Mouse (Mus musculus): ENCODE results near the gene Afmid. TPM values are rescaled to one million over a fixed set of nuclear protein-coding genes. Genes with fewer than 3 reads are reported as not detected.

Afmid gene
- polyA plus RNA-seq, 1 experiment from 2014 or later, result 3.3 TPM

DNA sequence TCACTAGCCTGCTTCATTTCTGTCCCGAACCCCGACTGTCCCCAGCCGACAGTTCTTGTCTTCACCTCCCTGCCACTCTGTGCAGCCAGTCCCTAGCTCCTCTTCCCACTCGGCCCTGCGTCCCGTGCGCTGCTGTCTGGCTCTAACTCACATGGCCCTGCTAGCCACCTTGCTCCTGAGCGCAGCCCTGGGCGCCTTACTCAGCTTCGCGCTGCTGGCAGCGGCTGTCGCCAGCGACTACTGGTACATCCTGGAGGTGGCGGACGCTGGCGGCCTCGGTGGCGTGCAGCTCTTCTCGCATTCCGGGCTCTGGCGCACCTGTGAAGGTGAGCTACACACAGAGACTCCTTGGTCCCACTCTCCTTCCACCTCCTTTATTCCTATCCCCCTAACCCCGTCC, 34.9 kb downstream of the Afmid start, which contains the start of gene Tmem235:
Tmem235 (plus strand) TSS at position 152 of the 400 bp plus-strand sequence.
- Histone ChIP-seq H3K27ac (replicated peaks; ENCODE audit: low read depth, low read length) (no peak within 1 kb of the TSS), H3K4me3 (ENCODE audit: low read depth, low read length) (no peak within 1 kb of the TSS; the same call in 1 of the 2 replicates), H3K4me1 (ENCODE audit: control insufficient read depth, insufficient read depth, low read length) (peaks cover 3% of the 10 kb centered on the region; the same call in 1 of the 2 replicates), H3K36me3 (replicated peaks; ENCODE audit: control insufficient read depth, insufficient read depth, low read depth, low read length) (peaks cover 9% of the 10 kb centered on the region), H3K4me2 (ENCODE audit: low read depth, low read length) (peak within 1 kb of the TSS; percentile 25; the same call in 1 of the 2 replicates), H3K27me3 (ENCODE audit: control insufficient read depth, insufficient read depth, low read length) (peaks cover 19% of the 10 kb centered on the region), H3K9ac (replicated peaks; ENCODE audit: low read length) (peak within 1 kb of the TSS; percentile 22; the same call in 1 of the 2 replicates), H3K9me3 (replicated peaks; ENCODE audit: control insufficient read depth, low read length) (no peaks in the 10 kb centered on the region)
- ATAC-seq (replicated peaks; ENCODE audit: insufficient number of reproducible peaks, low FRiP score, low TSS enrichment, low read depth), result no peak
- peak; percentile 10 for DNase-seq (ENCODE audit: low spot score)
- WGBS, result 5% methylated on average over 23 of the region's 23 CpGs

DNA sequence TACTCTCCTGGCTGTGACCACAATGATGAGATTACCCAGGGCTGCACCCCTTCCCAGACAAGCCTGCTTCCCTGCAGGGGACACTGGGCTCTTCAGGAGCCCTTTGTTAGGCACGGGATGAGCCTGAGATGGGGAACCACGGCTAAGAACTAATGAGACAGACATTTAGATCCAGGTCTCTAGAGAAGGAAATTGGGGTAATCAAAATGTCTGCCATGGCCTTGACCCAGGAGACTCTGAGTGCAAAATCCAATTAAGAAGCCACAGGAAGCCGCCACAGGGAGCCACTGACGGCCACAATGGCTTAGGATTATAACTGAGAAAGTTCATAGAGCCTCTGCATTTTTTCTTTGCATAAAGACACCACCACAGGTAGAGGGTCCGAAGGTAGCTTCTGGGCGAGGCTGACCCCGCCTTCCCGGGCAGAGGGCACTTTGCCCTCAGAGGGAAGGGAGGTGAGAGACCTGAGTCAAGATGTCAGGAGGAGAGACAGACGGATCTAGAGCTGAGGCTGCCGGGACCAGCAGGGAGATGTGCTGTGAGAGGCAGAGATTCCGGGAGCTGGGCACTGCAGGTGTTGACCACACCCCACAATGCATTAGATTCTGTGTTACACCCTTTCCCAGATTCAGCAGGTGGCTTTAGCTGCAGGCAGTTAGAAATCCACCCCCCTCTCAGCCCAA, 37.6 kb downstream of the Afmid start:
- 23% methylated on average over 11 of the region's 11 CpGs for WGBS
- DNase-seq (ENCODE audit: low spot score) (no peak), ATAC-seq (replicated peaks; ENCODE audit: insufficient number of reproducible peaks, low FRiP score, low TSS enrichment, low read depth) (no peak)
- Histone ChIP-seq H3K4me2 (ENCODE audit: low read depth, low read length) (no peak overlapping the region), H3K4me1 (ENCODE audit: control insufficient read depth, insufficient read depth, low read length) (peaks cover 3% of the 10 kb centered on the region; the same call in 1 of the 2 replicates), H3K4me3 (ENCODE audit: low read depth, low read length) (no peak overlapping the region), H3K9ac (replicated peaks; ENCODE audit: low read length) (no peak overlapping the region), H3K27ac (replicated peaks; ENCODE audit: low read depth, low read length) (no peak overlapping the region), H3K27me3 (ENCODE audit: control insufficient read depth, insufficient read depth, low read length) (peaks cover 19% of the 10 kb centered on the region), H3K36me3 (replicated peaks; ENCODE audit: control insufficient read depth, insufficient read depth, low read depth, low read length) (no peaks in the 10 kb centered on the region), H3K9me3 (replicated peaks; ENCODE audit: control insufficient read depth, low read length) (no peaks in the 10 kb centered on the region)

- Histone ChIP-seq H3K4me3 (ENCODE audit: low read depth, low read length) (no peak overlapping the region), H3K36me3 (replicated peaks; ENCODE audit: control insufficient read depth, insufficient read depth, low read depth, low read length) (no peaks in the 10 kb centered on the region), H3K27ac (replicated peaks; ENCODE audit: low read depth, low read length) (no peak overlapping the region), H3K4me2 (ENCODE audit: low read depth, low read length) (no peak overlapping the region), H3K4me1 (ENCODE audit: control insufficient read depth, insufficient read depth, low read length) (peaks cover 3% of the 10 kb centered on the region; the same call in 1 of the 2 replicates), H3K9ac (replicated peaks; ENCODE audit: low read length) (no peak overlapping the region), H3K9me3 (replicated peaks; ENCODE audit: control insufficient read depth, low read length) (no peaks in the 10 kb centered on the region), H3K27me3 (ENCODE audit: control insufficient read depth, insufficient read depth, low read length) (peaks cover 15% of the 10 kb centered on the region)
- 54% methylated on average over 2 of the region's 2 CpGs for WGBS
- ATAC-seq (replicated peaks; ENCODE audit: insufficient number of reproducible peaks, low FRiP score, low TSS enrichment, low read depth) (no peak), DNase-seq (ENCODE audit: low spot score) (no peak)
Observed at GRCm38 (mm10) chr11:117864805-117865204, 39.1 kb downstream of the Afmid start.

- Histone ChIP-seq H3K36me3 (replicated peaks; ENCODE audit: control insufficient read depth, insufficient read depth, low read depth, low read length) (no peaks in the 10 kb centered on the region), H3K4me1 (ENCODE audit: control insufficient read depth, insufficient read depth, low read length) (no peaks in the 10 kb centered on the region), H3K4me2 (ENCODE audit: low read depth, low read length) (no peak overlapping the region), H3K4me3 (ENCODE audit: low read depth, low read length) (no peak overlapping the region), H3K9me3 (replicated peaks; ENCODE audit: control insufficient read depth, low read length) (no peaks in the 10 kb centered on the region), H3K27me3 (ENCODE audit: control insufficient read depth, insufficient read depth, low read length) (peaks cover 9% of the 10 kb centered on the region), H3K9ac (replicated peaks; ENCODE audit: low read length) (0 out of 2 replicates have a peak overlapping the region, but pooled peaks have one; percentile 9), H3K27ac (replicated peaks; ENCODE audit: low read depth, low read length) (no peak overlapping the region)
- peak; percentile 26 for DNase-seq (ENCODE audit: low spot score)
- ATAC-seq (replicated peaks; ENCODE audit: insufficient number of reproducible peaks, low FRiP score, low TSS enrichment, low read depth), result 0 out of 2 replicates have a peak, but pooled peaks have one; percentile 30
- WGBS, result 30% methylated on average over 6 of the region's 6 CpGs
Observed at GRCm38 (mm10) chr11:117865988-117866387, 40.3 kb downstream of the Afmid start.

GRCm38 (mm10) chr11:117870688-117871365, 45.1 kb downstream of the Afmid start:
- H3K27me3 ChIP-seq (ENCODE audit: control insufficient read depth, insufficient read depth, low read length), result no peaks in the 10 kb centered on the region
- no peaks in the 10 kb centered on the region for H3K36me3 ChIP-seq (replicated peaks; ENCODE audit: control insufficient read depth, insufficient read depth, low read depth, low read length)
- H3K9me3 ChIP-seq (replicated peaks; ENCODE audit: control insufficient read depth, low read length), result no peaks in the 10 kb centered on the region
- no peak overlapping the region for H3K27ac ChIP-seq (replicated peaks; ENCODE audit: low read depth, low read length)
- ATAC-seq (replicated peaks; ENCODE audit: insufficient number of reproducible peaks, low FRiP score, low TSS enrichment, low read depth) (no peak), DNase-seq (ENCODE audit: low spot score) (peak; percentile 86)
- H3K4me2 ChIP-seq (ENCODE audit: low read depth, low read length), result no peak overlapping the region
- peaks cover 3% of the 10 kb centered on the region; the same call in 1 of the 2 replicates for H3K4me1 ChIP-seq (ENCODE audit: control insufficient read depth, insufficient read depth, low read length)
- no peak overlapping the region for H3K4me3 ChIP-seq (ENCODE audit: low read depth, low read length)
- WGBS, result 32% methylated on average over 12 of the region's 12 CpGs
- no peak overlapping the region for H3K9ac ChIP-seq (replicated peaks; ENCODE audit: low read length)

DNA sequence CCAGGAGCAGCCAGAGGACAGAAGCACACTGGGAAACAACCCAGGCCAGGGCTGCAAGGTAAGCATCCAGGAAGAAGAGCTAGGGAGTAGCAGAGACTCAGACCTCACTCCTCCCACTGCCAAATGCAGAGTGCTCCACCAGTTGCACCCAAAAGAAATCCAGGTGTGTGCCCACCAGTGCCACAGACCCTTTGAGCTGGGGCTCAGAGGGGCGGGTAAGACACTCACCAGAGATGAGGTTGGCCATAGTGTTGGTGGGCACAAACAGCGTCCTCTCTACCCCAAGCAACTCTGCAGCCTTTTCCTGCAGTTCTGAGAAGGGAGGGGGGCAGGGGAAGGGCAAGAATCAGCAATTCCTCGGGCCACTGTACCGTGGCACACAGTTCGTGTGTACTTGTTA, 45.7 kb downstream of the Afmid start:
- peaks cover 3% of the 10 kb centered on the region; the same call in 1 of the 2 replicates for H3K4me1 ChIP-seq (ENCODE audit: control insufficient read depth, insufficient read depth, low read length)
- H3K9me3 ChIP-seq (replicated peaks; ENCODE audit: control insufficient read depth, low read length), result no peaks in the 10 kb centered on the region
- DNase-seq (ENCODE audit: low spot score), result no peak
- no peaks in the 10 kb centered on the region for H3K36me3 ChIP-seq (replicated peaks; ENCODE audit: control insufficient read depth, insufficient read depth, low read depth, low read length)
- 76% methylated on average over 5 of the region's 5 CpGs for WGBS
- H3K27ac ChIP-seq (replicated peaks; ENCODE audit: low read depth, low read length), result no peak overlapping the region
- no peaks in the 10 kb centered on the region for H3K27me3 ChIP-seq (ENCODE audit: control insufficient read depth, insufficient read depth, low read length)
- no peak overlapping the region for H3K4me3 ChIP-seq (ENCODE audit: low read depth, low read length)
- no peak overlapping the region for H3K9ac ChIP-seq (replicated peaks; ENCODE audit: low read length)
- no peak overlapping the region for H3K4me2 ChIP-seq (ENCODE audit: low read depth, low read length)
- ATAC-seq (replicated peaks; ENCODE audit: insufficient number of reproducible peaks, low FRiP score, low TSS enrichment, low read depth), result no peak

DNA sequence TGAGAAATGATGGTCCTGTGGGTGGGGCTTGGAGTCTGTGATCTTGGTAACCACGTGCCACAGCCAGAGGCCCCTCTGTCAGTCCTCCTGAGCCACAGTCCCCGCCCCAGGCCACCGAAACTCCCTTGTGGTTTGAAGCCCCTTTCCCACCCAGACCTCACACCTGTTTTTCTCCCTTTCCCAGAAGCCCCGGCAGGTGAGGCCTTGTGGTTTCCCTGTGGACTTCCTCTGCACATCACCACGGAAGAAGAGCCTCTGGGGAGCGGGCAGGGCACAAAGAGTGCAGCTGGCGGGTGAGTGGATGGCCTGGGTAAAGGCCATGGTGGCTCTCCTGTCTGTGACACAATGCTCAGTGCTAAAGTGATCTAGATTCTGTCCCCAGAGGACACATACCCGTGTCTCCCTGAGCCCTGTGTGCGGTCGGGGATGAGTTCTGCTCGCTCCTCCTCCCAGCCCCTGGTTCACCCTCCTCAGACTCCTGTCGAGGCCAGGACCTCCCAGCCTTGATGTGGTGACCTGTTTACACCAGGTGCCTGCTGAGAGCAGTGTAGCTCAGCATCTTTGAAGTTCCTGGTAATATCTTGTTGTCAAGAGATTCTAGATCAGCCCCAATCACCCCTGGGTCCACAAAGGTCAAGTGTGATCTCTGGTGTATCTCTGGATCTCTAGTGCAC, 46.3 kb downstream of the Afmid start:
- Histone ChIP-seq H3K4me3 (ENCODE audit: low read depth, low read length) (no peak overlapping the region), H3K27me3 (ENCODE audit: control insufficient read depth, insufficient read depth, low read length) (no peaks in the 10 kb centered on the region), H3K9me3 (replicated peaks; ENCODE audit: control insufficient read depth, low read length) (no peaks in the 10 kb centered on the region), H3K4me2 (ENCODE audit: low read depth, low read length) (no peak overlapping the region), H3K36me3 (replicated peaks; ENCODE audit: control insufficient read depth, insufficient read depth, low read depth, low read length) (no peaks in the 10 kb centered on the region), H3K9ac (replicated peaks; ENCODE audit: low read length) (no peak overlapping the region), H3K4me1 (ENCODE audit: control insufficient read depth, insufficient read depth, low read length) (peaks cover 3% of the 10 kb centered on the region; the same call in 1 of the 2 replicates), H3K27ac (replicated peaks; ENCODE audit: low read depth, low read length) (no peak overlapping the region)
- DNase-seq (ENCODE audit: low spot score) (no peak), ATAC-seq (replicated peaks; ENCODE audit: insufficient number of reproducible peaks, low FRiP score, low TSS enrichment, low read depth) (no peak)
- WGBS, result 62% methylated on average over 12 of the region's 12 CpGs

All from embryonic facial prominence, embryonic 11.5 days (tissue).